Mouse (Mus musculus) heart, embryonic 15.5 days (tissue): ENCODE measurements at regions not wholly inside any gene's neighbourhood (a gene's known extent, or its start where the extent isn't known, plus 50 kb on each side); places are given as distances from the start of the nearest gene placed in this dataset.
A peak's percentile ranks its signal among the peaks of the same experiment; 100 is the strongest.

ENCODE experiments used
- ATAC-seq: fragments of 200-750 bp; cut with Nextera tagmentation; replicated peaks from 2 replicates; pipeline ENCODE4 v1.8.0; 2017; ENCODE audit warnings: low read depth, moderate TSS enrichment; ENCODE audit not compliant: insufficient number of reproducible peaks, insufficient read depth, low FRiP score
- H3K27ac ChIP-seq: fragments of 300-500 bp; sonication (generic); 2 replicates; pipeline ENCODE4 v1.5.1; 2015; ENCODE audit warnings: mild to moderate bottlenecking, inconsistent platforms
- H3K27me3 ChIP-seq: fragments of 300-500 bp; sonication (generic); 2 replicates; pipeline ENCODE4 v1.6.1; 2015; ENCODE audit warnings: inconsistent platforms
- H3K36me3 ChIP-seq: fragments of 300-500 bp; sonication (generic); 2 replicates; pipeline ENCODE4 v1.6.1; 2015; ENCODE audit warnings: mild to moderate bottlenecking, inconsistent platforms
- H3K4me1 ChIP-seq: fragments of 300-500 bp; sonication (generic); replicated peaks from 2 replicates; pipeline ENCODE4 v1.6.1; 2015; ENCODE audit warnings: inconsistent platforms
- H3K4me2 ChIP-seq: fragments of 300-500 bp; sonication (generic); 2 replicates; pipeline ENCODE4 v1.6.1; 2015; ENCODE audit warnings: inconsistent platforms, mild to moderate bottlenecking, moderate library complexity
- H3K4me3 ChIP-seq: fragments of 300-500 bp; sonication (generic); 2 replicates; pipeline ENCODE4 v1.5.1; 2015; ENCODE audit warnings: mild to moderate bottlenecking, inconsistent platforms
- H3K9ac ChIP-seq: fragments of 300-500 bp; sonication (generic); 2 replicates; pipeline ENCODE4 v1.6.1; 2015; ENCODE audit warnings: mild to moderate bottlenecking, inconsistent platforms
- H3K9me3 ChIP-seq: fragments of 300-500 bp; sonication (generic); replicated peaks from 2 replicates; pipeline ENCODE4 v1.6.1; 2016; ENCODE audit warnings: inconsistent platforms
- WGBS: fragments of 180-500 bp; shearing (Covaris S2); methylation state at CpG from one replicate; pipeline ENCODE4 v1.1.7; 2015; ENCODE audit warnings: mixed read lengths; 5-methylcytosine and 5-hydroxymethylcytosine counted together

GRCm38 (mm10) chr11:20930045-20930444, 99.2 kb upstream of the Lgalsl start:
- Histone ChIP-seq H3K4me3 (no peak overlapping the region), H3K27ac (no peak overlapping the region), H3K36me3 (no peaks in the 10 kb centered on the region), H3K9me3 (no peaks in the 10 kb centered on the region), H3K4me1 (no peaks in the 10 kb centered on the region), H3K27me3 (no peaks in the 10 kb centered on the region), H3K9ac (no peak overlapping the region), H3K4me2 (no peak overlapping the region)
- WGBS: 54% methylated on average over 2 of the region's 2 CpGs
- no peak for ATAC-seq

GRCm38 (mm10) chr11:20930573-20930972, 99.7 kb upstream of the Lgalsl start:
- ATAC-seq: no peak
- 84% methylated on average over 5 of the region's 5 CpGs for WGBS
- H3K36me3 ChIP-seq: no peaks in the 10 kb centered on the region

GRCm38 (mm10) chr11:20934191-20935062, 103.6 kb upstream of the Lgalsl start:
- Histone ChIP-seq H3K36me3 (no peaks in the 10 kb centered on the region), H3K9ac (no peak overlapping the region), H3K27me3 (no peaks in the 10 kb centered on the region), H3K9me3 (no peaks in the 10 kb centered on the region), H3K4me1 (no peaks in the 10 kb centered on the region), H3K4me3 (no peak overlapping the region), H3K27ac (no peak overlapping the region), H3K4me2 (no peak overlapping the region)
- 46% methylated on average over 2 of the region's 2 CpGs for WGBS
- ATAC-seq: no peak

More at GRCm38 (mm10) chr11:20930573-20930972, 99.7 kb upstream of the Lgalsl start:
- no peak overlapping the region for H3K9ac ChIP-seq
- H3K4me2 ChIP-seq: no peak overlapping the region
- H3K27ac ChIP-seq: no peak overlapping the region
- no peaks in the 10 kb centered on the region for H3K27me3 ChIP-seq
- no peak overlapping the region for H3K4me3 ChIP-seq
- H3K9me3 ChIP-seq: no peaks in the 10 kb centered on the region
- no peaks in the 10 kb centered on the region for H3K4me1 ChIP-seq

GRCm38 (mm10) chr11:20935063-20935370, 104.2 kb upstream of the Lgalsl start:
- no peaks in the 10 kb centered on the region for H3K36me3 ChIP-seq
- no peaks in the 10 kb centered on the region for H3K27me3 ChIP-seq
- H3K27ac ChIP-seq: no peak overlapping the region
- no peak overlapping the region for H3K4me3 ChIP-seq
- no peaks in the 10 kb centered on the region for H3K9me3 ChIP-seq
- no peak overlapping the region for H3K9ac ChIP-seq
- no peaks in the 10 kb centered on the region for H3K4me1 ChIP-seq
- H3K4me2 ChIP-seq: no peak overlapping the region
- ATAC-seq: no peak

GRCm38 (mm10) chr11:20935910-20936309, 105.1 kb upstream of the Lgalsl start:
- Histone ChIP-seq H3K27ac (no peak overlapping the region), H3K4me1 (no peaks in the 10 kb centered on the region), H3K4me2 (no peak overlapping the region), H3K9ac (no peak overlapping the region), H3K36me3 (no peaks in the 10 kb centered on the region), H3K27me3 (no peaks in the 10 kb centered on the region), H3K4me3 (no peak overlapping the region), H3K9me3 (no peaks in the 10 kb centered on the region)
- 85% methylated on average over 2 of the region's 2 CpGs for WGBS
- ATAC-seq: no peak

- 89% methylated on average over 1 of the region's 1 CpGs for WGBS
- Histone ChIP-seq H3K9ac (no peak overlapping the region), H3K27ac (no peak overlapping the region), H3K9me3 (no peaks in the 10 kb centered on the region), H3K4me2 (no peak overlapping the region), H3K36me3 (no peaks in the 10 kb centered on the region), H3K4me3 (no peak overlapping the region), H3K4me1 (no peaks in the 10 kb centered on the region), H3K27me3 (no peaks in the 10 kb centered on the region)
- ATAC-seq: no peak
These were observed 106.1 kb upstream of the Lgalsl start for GRCm38 (mm10) chr11:20936996-20937395.

GRCm38 (mm10) chr11:20937942-20938341, 107.1 kb upstream of the Lgalsl start:
- Histone ChIP-seq H3K9ac (no peak overlapping the region), H3K27me3 (no peaks in the 10 kb centered on the region), H3K4me2 (no peak overlapping the region), H3K4me1 (no peaks in the 10 kb centered on the region), H3K27ac (no peak overlapping the region), H3K36me3 (no peaks in the 10 kb centered on the region), H3K4me3 (no peak overlapping the region), H3K9me3 (no peaks in the 10 kb centered on the region)
- WGBS: 84% methylated on average over 4 of the region's 4 CpGs
- no peak for ATAC-seq

- Histone ChIP-seq H3K4me1 (no peaks in the 10 kb centered on the region), H3K36me3 (no peaks in the 10 kb centered on the region), H3K9me3 (no peaks in the 10 kb centered on the region), H3K27ac (no peak overlapping the region), H3K4me2 (no peak overlapping the region), H3K4me3 (no peak overlapping the region), H3K27me3 (no peaks in the 10 kb centered on the region), H3K9ac (no peak overlapping the region)
- WGBS: 75% methylated on average over 4 of the region's 4 CpGs
- no peak for ATAC-seq
These were observed 108.8 kb upstream of the Lgalsl start for GRCm38 (mm10) chr11:20939644-20940043.

- Histone ChIP-seq H3K36me3 (no peaks in the 10 kb centered on the region), H3K9ac (no peak overlapping the region), H3K4me1 (no peaks in the 10 kb centered on the region), H3K4me2 (no peak overlapping the region), H3K4me3 (no peak overlapping the region), H3K27me3 (no peaks in the 10 kb centered on the region), H3K27ac (no peak overlapping the region), H3K9me3 (no peaks in the 10 kb centered on the region)
- 71% methylated on average over 4 of the region's 4 CpGs for WGBS
- no peak for ATAC-seq
These were observed 110.7 kb upstream of the Lgalsl start for GRCm38 (mm10) chr11:20941546-20941945.

- no peak overlapping the region for H3K4me2 ChIP-seq
These were observed 124.7 kb upstream of the Lgalsl start for GRCm38 (mm10) chr11:20955561-20955960.

GRCm38 (mm10) chr11:20957766-20958165, 126.9 kb upstream of the Lgalsl start:
- Histone ChIP-seq H3K9ac (no peak overlapping the region), H3K4me1 (peaks cover 19% of the 10 kb centered on the region), H3K9me3 (no peaks in the 10 kb centered on the region), H3K4me2 (no peak overlapping the region), H3K27me3 (no peaks in the 10 kb centered on the region), H3K36me3 (no peaks in the 10 kb centered on the region), H3K4me3 (no peak overlapping the region), H3K27ac (peak overlapping the region; percentile 49)
- 25% methylated on average over 2 of the region's 2 CpGs for WGBS
- peak; percentile 5; the same call in 1 of the 2 replicates for ATAC-seq

More at GRCm38 (mm10) chr11:20955561-20955960, 124.7 kb upstream of the Lgalsl start:
- 53% methylated on average over 8 of the region's 8 CpGs for WGBS
- Histone ChIP-seq H3K36me3 (no peaks in the 10 kb centered on the region), H3K4me3 (no peak overlapping the region), H3K9ac (no peak overlapping the region), H3K4me1 (peaks cover 19% of the 10 kb centered on the region), H3K9me3 (no peaks in the 10 kb centered on the region), H3K27me3 (no peaks in the 10 kb centered on the region), H3K27ac (no peak overlapping the region)
- no peak for ATAC-seq

- no peak overlapping the region for H3K4me2 ChIP-seq
- H3K9me3 ChIP-seq: no peaks in the 10 kb centered on the region
- WGBS: 16% methylated on average over 5 of the region's 5 CpGs
- no peak overlapping the region for H3K9ac ChIP-seq
- peaks cover 19% of the 10 kb centered on the region for H3K4me1 ChIP-seq
- no peak overlapping the region for H3K4me3 ChIP-seq
- H3K27me3 ChIP-seq: no peaks in the 10 kb centered on the region
- no peaks in the 10 kb centered on the region for H3K36me3 ChIP-seq
- ATAC-seq: peak; percentile 36; the same call in 1 of the 2 replicates
- peak overlapping the region; percentile 49 for H3K27ac ChIP-seq
These were observed 127.4 kb upstream of the Lgalsl start for GRCm38 (mm10) chr11:20958233-20958632.
